Mouse (Mus musculus) granulocyte monocyte progenitor cell, adult 5-6 weeks (primary cell): ENCODE results near the gene Iqcf4. TPM values are rescaled to one million over a fixed set of nuclear protein-coding genes. Genes with fewer than 3 reads are reported as not detected.

Experiments used
- ATAC-seq: replicated peaks from 2 replicates; pipeline ENCODE4 v1.8.0; 2016; ENCODE audit warnings: mild to moderate bottlenecking, moderate TSS enrichment, inconsistent platforms; ENCODE audit not compliant: poor library complexity, severe bottlenecking
- total RNA-seq, 2 experiments: library from RNA; stranded (forward) in 1 of 2; stranded (reverse) in 1 of 2; fragments of 200-712, 200-1000 nt in 1 of 2; fragments of >200 nt in 1 of 2; fragmentation: Nextera tagmentation in 1 of 2; gene quantifications; 2 replicates each; pipeline ENCODE4 v1.2.3; 2014 to 2017

Iqcf4 gene
- total RNA-seq, 2 experiments from 2014 or later: not detected

DNA sequence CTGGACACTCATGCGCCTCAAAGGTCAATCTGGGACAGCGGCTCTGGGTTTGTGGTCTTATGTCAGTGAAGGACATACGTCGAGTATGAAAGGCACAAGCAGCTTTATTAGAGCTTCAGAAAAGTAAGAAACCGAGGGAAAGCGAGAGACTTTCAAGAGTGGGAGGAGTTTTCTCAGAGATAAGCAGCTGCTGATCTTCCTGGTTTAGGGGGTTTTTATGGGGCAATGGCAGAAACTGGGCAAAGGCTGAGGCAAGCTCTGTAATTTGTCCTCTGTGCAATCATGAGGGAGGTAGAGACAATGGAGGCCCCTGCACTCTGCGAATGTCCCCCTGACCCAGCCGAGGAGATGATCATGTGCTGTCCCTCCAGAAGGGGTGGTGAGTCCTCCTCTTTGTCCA is 50.9 kb downstream of the Iqcf4 start:
- ATAC-seq: no peak

DNA sequence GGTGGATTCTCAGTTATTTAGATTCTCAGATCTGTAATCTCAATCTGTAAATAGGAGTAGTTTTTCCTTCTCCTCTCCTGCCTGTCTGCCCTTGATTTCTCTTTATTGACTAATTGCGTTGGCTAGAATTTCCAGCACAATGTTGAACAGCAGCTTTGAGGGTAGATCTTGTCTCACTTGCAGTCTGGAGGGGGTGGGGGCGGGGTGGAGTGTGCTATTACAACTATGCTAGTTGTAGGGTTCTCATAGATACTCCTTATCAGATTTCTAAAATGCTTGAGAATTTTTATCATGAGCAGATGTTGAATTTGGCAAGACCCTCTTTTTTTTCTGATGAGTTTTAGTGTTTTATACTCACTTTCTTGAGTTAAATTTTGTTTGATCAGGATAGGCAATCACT is 51.4 kb downstream of the Iqcf4 start:
- ATAC-seq: no peak

Other genes starting within 250 kb of the Iqcf4 start
- 44.7 and 46.2 TPM in 2 replicates for gene Dusp7, start 202.4 kb downstream of the Iqcf4 start, total RNA-seq (2014; fragmentation: Nextera tagmentation)
- 13.0 and 14.0 TPM in 2 replicates for gene Dusp7, start 202.4 kb downstream of the Iqcf4 start, total RNA-seq (2017)
- 2,290 and 2,982 TPM in 2 replicates for gene Rpl29, start 141.5 kb downstream of the Iqcf4 start, total RNA-seq (2014; fragmentation: Nextera tagmentation)
- 1,520 and 1,547 TPM in 2 replicates for gene Rpl29, start 141.5 kb downstream of the Iqcf4 start, total RNA-seq (2017)
- 35.0 and 41.7 TPM in 2 replicates for gene Acy1, start 132.7 kb downstream of the Iqcf4 start, total RNA-seq (2014; fragmentation: Nextera tagmentation)
- 34.2 and 54.3 TPM in 2 replicates for gene Acy1, start 132.7 kb downstream of the Iqcf4 start, total RNA-seq (2017)
- 17.5 and 26.1 TPM in 2 replicates for gene Abhd14b, start 123.5 kb downstream of the Iqcf4 start, total RNA-seq (2014; fragmentation: Nextera tagmentation)
- 5.7 and 7.2 TPM in 2 replicates for gene Abhd14b, start 123.5 kb downstream of the Iqcf4 start, total RNA-seq (2017)
- 50.3 and 57.3 TPM in 2 replicates for gene Abhd14a, start 123.3 kb downstream of the Iqcf4 start, total RNA-seq (2014; fragmentation: Nextera tagmentation)
- 26.0 and 27.0 TPM in 2 replicates for gene Abhd14a, start 123.3 kb downstream of the Iqcf4 start, total RNA-seq (2017)
- 4.5 TPM in 2 replicates for gene Pcbp4, start 117.7 kb downstream of the Iqcf4 start, total RNA-seq (2014; fragmentation: Nextera tagmentation)
- 1.2 and 3.6 TPM in 2 replicates for gene Pcbp4, start 117.7 kb downstream of the Iqcf4 start, total RNA-seq (2017)
- gene Gpr62, start 105.1 kb downstream of the Iqcf4 start, total RNA-seq (2014; fragmentation: Nextera tagmentation): not detected in 2 replicates
- gene Gpr62, start 105.1 kb downstream of the Iqcf4 start, total RNA-seq (2017): not detected in 2 replicates
- 30.4 and 32.8 TPM in 2 replicates for gene Rrp9, start 95.0 kb downstream of the Iqcf4 start, total RNA-seq (2014; fragmentation: Nextera tagmentation)
- gene Rrp9, start 95.0 kb downstream of the Iqcf4 start, total RNA-seq (2017): 47.3 and 57.5 TPM in 2 replicates
- 10.9 and 15.1 TPM in 2 replicates for gene Parp3, start 94.0 kb downstream of the Iqcf4 start, total RNA-seq (2014; fragmentation: Nextera tagmentation)
- gene Parp3, start 94.0 kb downstream of the Iqcf4 start, total RNA-seq (2017): 7.6 and 13.8 TPM in 2 replicates
- gene Iqcf1, start 71.0 kb downstream of the Iqcf4 start, total RNA-seq (2014; fragmentation: Nextera tagmentation): not detected in 2 replicates
- not detected in 2 replicates for gene Iqcf1, start 71.0 kb downstream of the Iqcf4 start, total RNA-seq (2017)
- not detected in 2 replicates for gene Iqcf5, start 56.4 kb downstream of the Iqcf4 start, total RNA-seq (2014; fragmentation: Nextera tagmentation)
- gene Iqcf5, start 56.4 kb downstream of the Iqcf4 start, total RNA-seq (2017): not detected in 2 replicates
- not detected in 2 replicates for gene Iqcf3, start 9.4 kb downstream of the Iqcf4 start, total RNA-seq (2014; fragmentation: Nextera tagmentation)
- not detected in 2 replicates for gene Iqcf3, start 9.4 kb downstream of the Iqcf4 start, total RNA-seq (2017)
- gene Iqcf6, start 55.6 kb upstream of the Iqcf4 start, total RNA-seq (2014; fragmentation: Nextera tagmentation): not detected in 2 replicates
- gene Iqcf6, start 55.6 kb upstream of the Iqcf4 start, total RNA-seq (2017): not detected in 2 replicates
- not detected in 2 replicates for gene Grm2, start 85.1 kb upstream of the Iqcf4 start, total RNA-seq (2014; fragmentation: Nextera tagmentation)
- gene Grm2, start 85.1 kb upstream of the Iqcf4 start, total RNA-seq (2017): not detected in 2 replicates
- gene Tex264, start 114.9 kb upstream of the Iqcf4 start, total RNA-seq (2014; fragmentation: Nextera tagmentation): 20.2 and 27.1 TPM in 2 replicates
- gene Tex264, start 114.9 kb upstream of the Iqcf4 start, total RNA-seq (2017): 13.2 and 18.0 TPM in 2 replicates
- 11.9 and 13.2 TPM in 2 replicates for gene Rad54l2, start 218.2 kb upstream of the Iqcf4 start, total RNA-seq (2014; fragmentation: Nextera tagmentation)
- gene Rad54l2, start 218.2 kb upstream of the Iqcf4 start, total RNA-seq (2017): 11.4 and 24.9 TPM in 2 replicates